Mouse (Mus musculus): ENCODE data around the gene Gm7980. TPM values are rescaled to one million over a fixed set of nuclear protein-coding genes. Genes with fewer than 3 reads are reported as not detected.
"Not testable (repeated sequence)": the region's sequence is repeated elsewhere in the genome, so short reads cannot be mapped to it uniquely, and the experiment has no call there.

The Gm7980 gene
- polyA plus RNA-seq (2017; shearing (Covaris generic)), result not detected

- ATAC-seq, result not testable (repeated sequence)
Observed at GRCm38 (mm10) chr14:41907190-41907589, at the start of gene Gm7980. Gene Gm7980 (minus strand): TSS chr14:41907290.

GRCm38 (mm10) chr14:41943695-41944094 lies 36.6 kb upstream of the Gm7980 start, which contains the start of gene 1700024B05Rik:
Gene 1700024B05Rik (plus strand): TSS chr14:41943995.
- ATAC-seq, result not testable (repeated sequence)

GRCm38 (mm10) chr14:41924649-41925048 lies 17.6 kb upstream of the Gm7980 start, which contains the start of gene 1700049E17Rik1:
Gene 1700049E17Rik1 (plus strand): TSS chr14:41924949.
- ATAC-seq, result not testable (repeated sequence)

Other genes starting within 250 kb of the Gm7980 start
- gene Gm8068, start 205.4 kb downstream of the Gm7980 start, polyA plus RNA-seq (2017; shearing (Covaris generic)), result not detected
- not detected for gene Gm7929, start 156.7 kb downstream of the Gm7980 start, polyA plus RNA-seq (2017; shearing (Covaris generic))
- not detected for gene Gm47189, start 134.8 kb downstream of the Gm7980 start, polyA plus RNA-seq (2017; shearing (Covaris generic))
- gene 1700049E17Rik1, start 17.7 kb upstream of the Gm7980 start, polyA plus RNA-seq (2017; shearing (Covaris generic)), result not detected
- gene 1700024B05Rik, start 36.7 kb upstream of the Gm7980 start, polyA plus RNA-seq (2017; shearing (Covaris generic)), result not detected
- gene Gm6401, start 60.6 kb upstream of the Gm7980 start, polyA plus RNA-seq (2017; shearing (Covaris generic)), result not detected
- not detected for gene Gm3543, start 76.0 kb upstream of the Gm7980 start, polyA plus RNA-seq (2017; shearing (Covaris generic))
- not detected for gene Gm7951, start 210.1 kb upstream of the Gm7980 start, polyA plus RNA-seq (2017; shearing (Covaris generic))